31 mouse cellular contexts compared by ENCODE assay signal in genomic region chr15:95858876-95859655, GRCm38 (mm10).
A peak's percentile ranks its signal among the peaks of the same experiment; 100 is the strongest.
DNase-seq lines count a peak whose midpoint lies in the region; ATAC-seq and TF ChIP-seq lines count a peak whose summit lies in the region.
"Had no signal": no experiment of that assay in that cellular context is flagged by ENCODE, and none has a peak within 500 bp of the region (broad histone marks: within the 10 kb centered on the region; RNA-seq: fewer than 3 reads in every experiment).

No protein-coding gene starts in this region.

- H3K27me3 ChIP-seq in megakaryocyte, embryonic 14.5 days (replicated peaks) = no peaks in the 10 kb centered on the region
- H3K27me3 ChIP-seq: CH12.LX; embryonic facial prominence, embryonic 15.5 days; forebrain, embryonic 12.5 days; heart, embryonic 13.5 days; limb, embryonic 15.5 days had no signal

- intact Hi-C loops in gastrocnemius, adult 2 months (cut with DNase I) = no loop called here
- intact Hi-C loops in gastrocnemius, postnatal 14 days (cut with DNase I; ENCODE audit: low total_unique reads) = no loop called here

- no peak for DNase-seq in gastrocnemius, adult 2 months
- DNase-seq in gastrocnemius, postnatal 14 days = no peak
- DNase-seq in yolk sac, embryonic 10.5 days (ENCODE audit: low spot score) = peak; percentile 14
- DNase-seq in kidney, postnatal 10 days = no peak
- no peak for DNase-seq in adrenal gland, postnatal 25 days
- DNase-seq: adrenal gland, adult 8-10 months; cerebellum, adult 8-10 months; cerebellum, postnatal 25 days; gastrocnemius, postnatal 25 days; heart, adult 2 months; heart, postnatal 14 days; kidney, adult 11 months; kidney, postnatal 36 days; left cerebral cortex, postnatal 4 days; liver, postnatal 0 days; lung, postnatal 36 days; right cerebral cortex, postnatal 25 days; spleen, adult 18-20 months had no signal

- H3K4me1 ChIP-seq in megakaryocyte, embryonic 14.5 days = peaks cover 71% of the 10 kb centered on the region

- H3K27ac ChIP-seq in gastrocnemius, adult 2 months = peak overlapping the region; percentile 28; the same call in 1 of the 2 replicates
- H3K27ac ChIP-seq: embryonic facial prominence, embryonic 10.5 days; embryonic facial prominence, embryonic 15.5 days; forebrain, embryonic 12.5 days; heart, adult 2 months; heart, embryonic 13.5 days; layer of hippocampus, adult 2 months; limb, embryonic 15.5 days had no signal

- H3K4me3 ChIP-seq in gastrocnemius, adult 2 months = no peak overlapping the region
- H3K4me3 ChIP-seq in megakaryocyte, embryonic 14.5 days (replicated peaks) = peak overlapping the region; percentile 42
- H3K4me3 ChIP-seq: embryonic facial prominence, embryonic 10.5 days; embryonic facial prominence, embryonic 15.5 days; forebrain, embryonic 12.5 days; heart, adult 2 months; heart, embryonic 13.5 days; layer of hippocampus, adult 2 months; limb, embryonic 15.5 days had no signal

- peaks cover 83% of the 10 kb centered on the region for H3K36me3 ChIP-seq in megakaryocyte, embryonic 14.5 days (replicated peaks; ENCODE audit: low read length)
- H3K36me3 ChIP-seq: embryonic facial prominence, embryonic 10.5 days; embryonic facial prominence, embryonic 15.5 days; forebrain, embryonic 12.5 days; limb, embryonic 15.5 days had no signal

- ATAC-seq in megakaryocyte, adult 5-6 weeks (ENCODE audit: poor library complexity, severe bottlenecking) = no peak
- 0 out of 2 replicates have a peak, but pooled peaks have one; percentile 26 for ATAC-seq in megakaryocyte-erythroid progenitor cell, adult 5-6 weeks (replicated peaks; ENCODE audit: low FRiP score, low TSS enrichment, poor library complexity, severe bottlenecking)
- ATAC-seq: activated CD4-positive, CD25-positive, alpha-beta regulatory T cell, adult 4 months; hindbrain, embryonic 16.5 days; liver, postnatal 0 days; midbrain, embryonic 16.5 days had no signal

- H3K9me3 ChIP-seq in megakaryocyte, embryonic 14.5 days = no peaks in the 10 kb centered on the region
- H3K9me3 ChIP-seq: embryonic facial prominence, embryonic 10.5 days; embryonic facial prominence, embryonic 15.5 days; heart, embryonic 13.5 days; limb, embryonic 15.5 days had no signal

- TF ChIP-seq CTCF in gastrocnemius, adult 2 months (IDR thresholded peaks at IDR 0.05) = no peak
